Mouse (Mus musculus) c-Kit-positive CD71-positive TER-119-positive erythroid progenitor cells, embryonic 14.5 days (primary cell): Measurements from ENCODE around the gene Amotl2.
"Not testable (repeated sequence)": the region's sequence is repeated elsewhere in the genome, so short reads cannot be mapped to it uniquely, and the experiment has no call there.

Experiments used
- DNase-seq: peaks from one replicate; pipeline ENCODE4 v3.0.0-alpha.2; 2013; ENCODE audit warnings: low spot score

The Amotl2 gene

GRCm38 (mm10) chr9:102734739-102735075, 18.2 kb downstream of the Amotl2 start:
- no peak for DNase-seq

- no peak for DNase-seq
These were observed 18.8 kb downstream of the Amotl2 start for GRCm38 (mm10) chr9:102735231-102735630.

- no peak for DNase-seq
These were observed 19.5 kb downstream of the Amotl2 start for GRCm38 (mm10) chr9:102735996-102736395.

GRCm38 (mm10) chr9:102737405-102737804, 20.9 kb downstream of the Amotl2 start:
- DNase-seq, result no peak

- no peak for DNase-seq
These were observed 30.3 kb downstream of the Amotl2 start for GRCm38 (mm10) chr9:102746753-102747152.

GRCm38 (mm10) chr9:102747902-102748301, 31.4 kb downstream of the Amotl2 start:
- DNase-seq, result no peak

GRCm38 (mm10) chr9:102749216-102749615, 32.7 kb downstream of the Amotl2 start:
- DNase-seq, result no peak

- DNase-seq, result no peak
These were observed 35.3 kb downstream of the Amotl2 start for GRCm38 (mm10) chr9:102751632-102752303.

GRCm38 (mm10) chr9:102753299-102753698, 36.8 kb downstream of the Amotl2 start:
- no peak for DNase-seq

- no peak for DNase-seq
These were observed 38.7 kb downstream of the Amotl2 start for GRCm38 (mm10) chr9:102755161-102755560.

GRCm38 (mm10) chr9:102755591-102756270, 39.3 kb downstream of the Amotl2 start:
- DNase-seq, result no peak

GRCm38 (mm10) chr9:102756352-102756751, 39.9 kb downstream of the Amotl2 start:
- DNase-seq, result no peak

GRCm38 (mm10) chr9:102758851-102759250, 42.4 kb downstream of the Amotl2 start:
- DNase-seq, result no peak

GRCm38 (mm10) chr9:102759581-102760001, 43.1 kb downstream of the Amotl2 start:
- DNase-seq, result no peak

GRCm38 (mm10) chr9:102761599-102761998, 45.1 kb downstream of the Amotl2 start:
- no peak for DNase-seq

- no peak for DNase-seq
These were observed 46.4 kb downstream of the Amotl2 start for GRCm38 (mm10) chr9:102762836-102763235.

- no peak for DNase-seq
These were observed 47.0 kb downstream of the Amotl2 start for GRCm38 (mm10) chr9:102763520-102763919.

- not testable (repeated sequence) for DNase-seq
These were observed 48.1 kb downstream of the Amotl2 start for GRCm38 (mm10) chr9:102764540-102764939.

- DNase-seq, result no peak
These were observed 50.3 kb downstream of the Amotl2 start for GRCm38 (mm10) chr9:102766741-102767140.

- no peak for DNase-seq
These were observed 52.8 kb downstream of the Amotl2 start for GRCm38 (mm10) chr9:102769257-102769656.

GRCm38 (mm10) chr9:102770190-102770589, 53.7 kb downstream of the Amotl2 start:
- DNase-seq, result no peak

- DNase-seq, result no peak
These were observed 54.9 kb downstream of the Amotl2 start for GRCm38 (mm10) chr9:102771308-102771895.
